Mouse (Mus musculus): Measurements from ENCODE around the gene Tbx5. TPM values are rescaled to one million over a fixed set of nuclear protein-coding genes. Genes with fewer than 3 reads are reported as not detected.

Tbx5 gene
- total RNA-seq, 2 experiments from 2014 or later, result not detected

GRCm38 (mm10) chr5:119808713-119809112 is 23.8 kb upstream of the Tbx5 start:
- no peak for DNase-seq (ENCODE audit: extremely low spot score in 1 of 2, low spot score in 1 of 2)

DNA sequence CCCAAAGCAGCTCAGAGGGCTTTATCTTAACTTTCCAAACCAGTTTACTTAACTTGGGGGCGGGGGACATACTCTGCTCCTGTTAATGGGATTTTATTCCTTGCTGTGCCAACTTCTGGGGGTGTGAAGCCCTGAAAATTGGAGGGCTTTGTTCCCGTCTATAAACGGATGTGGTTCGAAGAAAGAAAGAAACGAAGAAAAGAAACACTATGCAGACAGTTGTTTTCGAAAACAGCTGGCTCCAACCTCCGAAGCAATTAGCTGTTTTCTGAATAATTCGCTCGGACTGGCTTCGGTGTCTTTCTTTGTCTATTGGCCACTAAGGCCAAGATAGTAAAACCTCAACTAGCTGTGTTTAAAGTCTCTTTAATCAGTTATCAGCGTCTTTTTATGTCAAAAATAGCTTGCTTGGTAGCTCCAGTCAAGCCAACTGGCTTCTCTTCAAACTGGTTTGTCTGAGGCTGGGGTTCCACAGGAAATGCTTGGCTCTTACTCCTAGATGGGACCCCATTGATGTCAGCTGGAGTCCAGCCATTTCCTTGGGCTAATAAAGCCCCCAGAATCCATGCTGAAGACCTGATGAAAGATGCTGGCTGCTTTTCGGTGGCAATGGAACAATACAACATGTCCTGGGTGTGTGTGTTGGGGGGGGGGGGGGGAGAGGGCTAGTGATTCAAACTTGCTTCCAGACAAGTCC is 21.3 kb upstream of the Tbx5 start:
- DNase-seq (ENCODE audit: extremely low spot score in 1 of 2, low spot score in 1 of 2), result no peak

DNA sequence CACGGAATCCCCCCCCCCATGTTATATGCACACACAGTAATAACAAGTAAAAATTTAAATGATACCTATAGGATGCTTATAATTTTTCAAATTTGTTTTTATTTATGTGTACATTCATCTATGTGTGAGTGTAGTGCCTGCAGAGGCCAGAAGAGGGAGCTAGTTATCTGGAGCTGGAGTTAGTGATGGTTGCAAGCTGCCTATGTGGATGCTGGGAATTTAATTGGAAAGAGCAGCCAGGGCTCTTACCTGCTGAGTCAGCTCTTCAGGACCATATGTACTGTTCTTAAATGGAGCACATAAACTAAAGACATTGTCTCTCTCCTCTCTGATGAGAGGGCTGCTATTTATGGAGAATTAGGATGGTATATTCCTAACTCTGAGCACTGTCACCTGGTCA is 17.2 kb upstream of the Tbx5 start:
- DNase-seq (ENCODE audit: extremely low spot score in 1 of 2, low spot score in 1 of 2), result no peak

- no peak for DNase-seq (ENCODE audit: extremely low spot score in 1 of 2, low spot score in 1 of 2)
These were observed 12.0 kb upstream of the Tbx5 start for GRCm38 (mm10) chr5:119820452-119820851.

DNA sequence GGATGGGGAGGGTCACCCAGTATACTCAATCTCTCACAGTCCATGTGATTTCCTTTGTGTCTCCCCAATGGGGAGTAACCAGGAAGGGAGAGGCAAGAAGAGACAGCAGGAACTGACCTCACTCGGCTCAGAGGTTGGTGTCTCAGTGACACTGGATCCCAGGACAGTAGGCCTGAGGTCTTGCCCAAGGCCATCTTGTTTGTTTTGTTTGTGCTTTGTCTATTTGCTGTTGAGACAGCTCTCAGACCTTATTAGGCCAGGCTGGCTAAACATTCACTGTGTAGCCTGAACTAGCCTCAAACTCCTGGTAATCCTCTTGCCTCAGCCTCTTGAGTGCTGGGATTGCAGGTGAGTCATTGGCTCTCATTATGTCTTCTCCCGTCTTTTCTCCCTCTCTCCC is 11.0 kb upstream of the Tbx5 start:
- DNase-seq (ENCODE audit: extremely low spot score in 1 of 2, low spot score in 1 of 2), result no peak

DNA sequence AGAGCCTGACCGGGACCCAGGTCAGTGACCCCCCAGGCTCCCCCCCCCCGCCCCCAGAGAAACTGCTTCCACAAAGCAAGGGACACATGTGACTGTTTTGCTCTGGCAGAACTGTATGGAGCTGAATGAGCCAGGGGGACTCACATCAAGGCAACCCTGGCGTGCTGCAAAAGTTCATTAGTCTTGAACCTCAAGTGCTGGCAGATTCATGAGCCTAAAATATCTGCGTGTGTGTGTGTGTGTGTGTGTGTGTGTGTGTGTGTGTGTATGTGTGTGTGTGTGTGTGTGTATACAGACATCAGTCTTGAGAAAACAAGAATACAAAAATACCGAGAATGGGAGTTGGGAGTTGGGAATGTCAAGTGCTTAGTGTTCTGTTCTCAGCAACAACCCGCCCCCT is 5.1 kb upstream of the Tbx5 start:
- no peak for DNase-seq (ENCODE audit: extremely low spot score in 1 of 2, low spot score in 1 of 2)

DNA sequence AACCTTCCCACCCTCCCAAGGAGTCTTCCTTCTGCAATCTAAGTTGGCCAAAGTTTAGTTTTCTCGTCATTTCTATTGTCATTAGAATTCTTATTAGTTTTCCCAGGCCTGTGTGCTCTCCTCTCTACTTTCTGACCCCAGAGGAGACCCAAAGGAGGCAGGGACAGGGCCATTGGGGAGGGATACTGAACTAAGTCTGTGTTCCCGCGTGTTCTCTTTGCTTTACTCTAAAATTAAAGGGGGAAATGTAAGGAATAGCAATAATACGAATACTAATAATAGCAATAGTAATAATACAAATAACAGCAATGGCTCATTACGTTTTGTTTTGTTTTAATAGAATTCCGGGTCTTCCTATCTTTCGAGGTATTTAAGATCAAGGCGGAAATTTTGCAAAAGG is 1.9 kb upstream of the Tbx5 start:
- no peak for DNase-seq (ENCODE audit: extremely low spot score in 1 of 2, low spot score in 1 of 2)

DNA sequence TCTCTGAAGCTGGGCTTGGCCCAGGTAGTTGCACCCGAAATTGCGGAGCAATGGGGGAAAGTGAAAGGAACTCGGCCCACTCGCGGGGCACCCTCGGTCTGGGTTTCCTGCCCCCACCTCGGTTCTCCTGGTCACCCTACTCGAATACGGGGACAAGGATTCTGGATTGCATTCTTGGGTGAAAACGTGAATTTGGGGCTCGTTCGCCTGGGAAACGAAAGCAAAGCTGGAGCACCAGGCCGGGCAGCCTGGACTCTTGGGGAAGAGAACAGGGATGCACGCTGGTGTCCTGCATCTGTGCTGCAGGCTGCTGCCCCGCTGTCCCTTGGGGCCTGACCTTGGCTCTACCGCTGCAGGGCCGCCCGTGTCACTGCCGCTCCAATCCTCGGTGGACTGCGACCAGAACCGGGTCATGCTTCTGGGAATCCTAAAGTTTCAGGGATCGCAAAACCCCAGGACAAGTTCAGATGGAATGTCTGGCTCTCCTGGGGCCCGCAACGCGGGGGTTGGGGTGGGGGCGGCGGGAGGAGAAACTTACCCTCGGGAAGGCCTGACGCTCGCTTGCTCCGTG is 1.2 kb upstream of the Tbx5 start:
- no peak for DNase-seq (ENCODE audit: extremely low spot score in 1 of 2, low spot score in 1 of 2)

- no peak for DNase-seq (ENCODE audit: extremely low spot score in 1 of 2, low spot score in 1 of 2)
These were observed 533 bp upstream of the Tbx5 start for GRCm38 (mm10) chr5:119831791-119832478.

DNA sequence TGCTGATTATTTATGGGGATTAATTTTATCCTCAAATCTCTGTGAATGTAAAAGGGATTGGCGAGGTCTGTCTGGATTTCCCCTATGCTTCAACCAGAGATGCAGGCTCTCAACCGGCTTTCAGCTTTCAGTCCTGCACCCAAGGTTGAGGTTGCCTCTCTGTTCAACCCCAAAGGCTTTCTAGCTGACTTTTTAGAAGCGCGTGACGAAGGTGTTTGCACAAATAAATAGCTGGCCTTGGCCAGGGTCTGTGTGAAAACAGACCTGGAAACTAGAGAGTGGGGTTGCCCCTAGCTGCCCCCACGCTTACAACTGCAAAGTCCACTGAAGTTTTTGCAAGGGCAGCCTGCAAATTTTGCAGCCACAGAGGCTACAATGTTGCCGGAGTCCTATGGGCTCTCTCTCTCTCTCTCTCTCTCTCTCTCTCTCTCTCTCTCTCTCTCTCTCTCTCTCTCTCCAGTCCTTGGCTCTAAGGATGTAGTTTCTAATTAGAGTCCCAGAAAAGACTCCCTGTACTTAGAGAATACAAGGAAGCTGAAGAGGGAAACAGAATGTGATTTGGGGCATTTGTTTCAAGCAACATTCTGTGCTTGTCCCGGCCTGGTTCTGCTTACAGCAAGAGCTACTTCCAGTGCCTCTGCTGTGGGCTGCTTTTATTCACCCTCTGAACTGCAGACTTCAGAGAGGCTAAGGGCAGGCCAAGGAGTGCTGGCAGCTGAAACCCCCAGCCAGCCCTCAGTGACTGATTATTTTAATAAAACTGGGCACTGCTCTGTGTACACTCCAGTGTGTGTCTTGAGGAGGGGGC is 959 bp downstream of the Tbx5 start:
- DNase-seq (ENCODE audit: extremely low spot score in 1 of 2, low spot score in 1 of 2), result no peak

DNA sequence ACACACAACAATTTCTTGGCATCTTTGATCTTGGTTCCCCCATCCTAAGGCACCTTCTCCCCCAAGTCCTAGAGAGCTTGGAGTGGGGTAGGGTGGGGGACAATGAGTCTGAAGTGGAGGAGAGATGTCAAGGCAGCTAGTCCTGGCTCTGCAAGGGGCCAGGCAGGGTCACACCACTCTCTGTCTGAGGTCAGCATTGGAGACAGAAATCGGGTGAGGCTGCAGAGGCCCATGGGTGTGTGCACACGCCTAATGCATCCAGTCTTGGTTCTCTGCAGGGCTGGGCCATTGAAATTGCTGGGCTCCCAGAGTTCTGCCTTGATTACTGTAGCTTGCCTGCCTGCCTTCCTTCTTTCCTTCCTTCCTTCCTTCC is 1.5 kb downstream of the Tbx5 start:
- no peak for DNase-seq (ENCODE audit: extremely low spot score in 1 of 2, low spot score in 1 of 2)

GRCm38 (mm10) chr5:119835053-119835867 is 2.8 kb downstream of the Tbx5 start:
- no peak for DNase-seq (ENCODE audit: extremely low spot score in 1 of 2, low spot score in 1 of 2)

GRCm38 (mm10) chr5:119835868-119836209 is 3.4 kb downstream of the Tbx5 start:
- no peak for DNase-seq (ENCODE audit: extremely low spot score in 1 of 2, low spot score in 1 of 2)

DNA sequence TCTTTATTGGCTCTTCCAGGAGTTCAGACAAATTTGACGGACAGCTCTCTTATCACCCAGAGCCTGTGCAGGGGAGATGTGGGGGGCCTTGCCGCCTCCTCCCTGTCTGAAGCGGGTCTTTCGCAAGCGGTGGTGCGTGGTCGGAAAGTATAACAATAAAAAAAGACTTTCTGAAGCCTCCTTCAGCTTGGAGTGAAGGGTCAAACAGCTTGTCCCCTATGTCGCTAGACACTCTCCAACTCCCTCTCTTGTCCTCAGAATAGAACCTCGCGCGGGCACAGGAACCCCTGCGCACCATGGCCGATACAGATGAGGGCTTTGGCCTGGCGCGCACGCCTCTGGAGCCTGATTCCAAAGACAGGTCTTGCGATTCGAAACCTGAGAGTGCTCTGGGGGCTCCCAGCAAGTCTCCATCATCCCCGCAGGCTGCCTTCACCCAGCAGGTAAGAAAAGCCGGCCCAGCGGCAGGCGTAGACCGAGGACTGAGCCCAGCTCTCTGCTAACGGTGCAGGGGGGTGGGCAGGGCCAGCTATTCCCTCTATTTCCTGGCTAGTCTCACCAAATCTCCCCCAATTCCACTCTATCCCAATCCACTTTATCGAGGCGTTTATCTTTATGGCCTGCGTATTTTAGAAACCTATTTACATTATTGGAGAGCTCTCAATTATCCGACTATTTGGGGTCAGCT is 4.3 kb downstream of the Tbx5 start:
- DNase-seq (ENCODE audit: extremely low spot score in 1 of 2, low spot score in 1 of 2), result no peak

DNA sequence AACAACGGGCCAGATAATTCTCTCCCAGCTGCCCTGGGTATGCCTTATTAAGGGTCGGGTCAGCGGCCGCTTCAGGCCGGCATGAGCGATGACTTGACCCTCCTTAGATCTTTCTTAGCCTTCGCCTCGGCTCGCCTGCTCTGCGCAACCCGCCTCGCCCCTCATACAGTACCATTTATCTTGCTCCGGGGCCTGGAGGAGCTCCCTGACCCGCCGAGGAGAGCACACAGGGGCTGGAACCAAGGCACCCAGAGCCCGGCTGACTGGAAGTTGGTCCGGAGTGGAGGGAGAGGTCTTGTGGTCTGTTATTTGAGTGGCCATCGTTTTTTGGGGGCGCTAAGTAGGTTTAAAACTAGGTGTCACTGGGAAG is 4.8 kb downstream of the Tbx5 start:
- no peak for DNase-seq (ENCODE audit: extremely low spot score in 1 of 2, low spot score in 1 of 2)

DNA sequence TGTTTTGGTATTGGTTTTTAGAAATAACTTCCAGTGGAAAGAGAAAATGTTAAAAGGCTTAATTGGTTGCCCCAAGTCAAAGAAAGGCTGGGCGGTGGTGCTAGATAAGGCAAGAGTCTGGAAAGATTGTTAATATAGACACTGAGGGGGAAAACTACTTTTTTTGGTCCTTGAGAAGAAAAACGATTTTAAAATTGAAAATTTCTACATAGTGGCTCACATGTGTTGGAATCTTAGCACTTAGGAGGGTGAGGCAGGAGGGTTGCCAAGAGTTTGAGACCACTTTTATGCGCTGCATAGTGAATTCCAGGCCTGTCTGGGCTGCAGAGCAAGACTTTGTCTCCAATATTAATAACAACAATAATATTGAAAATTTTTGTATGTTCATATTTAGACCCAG is 5.4 kb downstream of the Tbx5 start:
- no peak for DNase-seq (ENCODE audit: extremely low spot score in 1 of 2, low spot score in 1 of 2)

DNA sequence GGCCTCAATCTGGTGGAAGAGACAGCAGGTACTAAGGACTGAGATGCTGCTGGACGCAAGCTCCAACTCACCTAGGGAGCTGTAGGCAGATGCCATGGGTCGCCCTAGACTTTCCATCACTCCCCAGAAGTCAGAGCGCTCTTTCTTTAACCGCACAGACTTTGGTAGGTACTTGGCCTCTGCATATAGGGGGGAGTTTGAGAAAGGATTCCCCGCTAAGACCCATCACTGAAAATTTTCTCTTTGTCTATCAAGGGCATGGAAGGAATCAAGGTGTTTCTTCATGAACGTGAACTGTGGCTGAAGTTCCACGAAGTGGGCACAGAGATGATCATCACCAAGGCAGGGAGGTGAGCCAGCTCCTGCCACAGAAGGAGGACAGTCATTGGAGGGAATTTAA is 6.0 kb downstream of the Tbx5 start:
- no peak for DNase-seq (ENCODE audit: extremely low spot score in 1 of 2, low spot score in 1 of 2)

GRCm38 (mm10) chr5:119839156-119839555 is 6.7 kb downstream of the Tbx5 start:
- DNase-seq (ENCODE audit: extremely low spot score in 1 of 2, low spot score in 1 of 2), result no peak

DNA sequence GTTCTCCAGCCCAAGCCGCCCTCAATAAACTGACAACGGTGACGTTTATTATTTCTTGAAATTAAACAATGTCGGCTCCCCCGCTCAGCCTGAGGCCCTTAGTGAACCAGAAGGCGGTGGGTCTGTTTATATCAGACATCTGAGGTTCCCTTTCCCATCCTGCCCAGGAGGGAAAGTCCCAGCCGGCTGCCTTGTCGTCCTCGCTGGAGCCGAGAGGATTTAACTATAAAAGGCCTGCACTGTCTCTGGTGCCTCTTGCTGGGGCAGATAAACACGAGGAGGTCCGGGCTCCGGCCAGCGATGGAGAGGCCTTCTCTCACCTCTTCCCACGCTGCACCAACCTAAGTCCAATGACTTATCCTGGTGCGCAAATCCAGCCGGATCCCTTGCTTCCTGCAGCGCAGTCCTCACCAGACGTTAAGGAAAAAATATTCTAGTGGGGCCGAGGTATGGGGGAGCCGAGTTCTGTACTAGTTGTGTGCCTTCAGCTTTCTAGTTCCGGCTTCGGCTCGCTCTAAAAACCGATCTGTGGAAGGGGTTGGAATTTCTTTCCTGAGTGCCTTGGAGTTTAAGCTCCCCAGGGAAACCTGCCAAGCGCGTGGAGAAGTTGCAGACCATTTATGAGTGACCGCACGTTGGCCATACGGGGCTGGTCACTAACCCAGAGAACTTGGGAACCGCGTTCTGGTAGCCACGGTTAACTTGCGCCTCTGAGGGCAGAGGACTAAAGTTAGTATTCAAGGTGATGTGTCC is 7.3 kb downstream of the Tbx5 start:
- no peak for DNase-seq (ENCODE audit: extremely low spot score in 1 of 2, low spot score in 1 of 2)

Measured in layer of hippocampus, postnatal 25 days (tissue).